Mouse (Mus musculus) lung, embryonic 14.5 days (tissue): Measurements from ENCODE around the gene Ptprcap. TPM values are rescaled to one million over a fixed set of nuclear protein-coding genes. Genes with fewer than 3 reads are reported as not detected.

Experiments used
- ATAC-seq: fragments of 200-750 bp; cut with Nextera tagmentation; 2 replicates; pipeline ENCODE4 v1.8.0; 2017; ENCODE audit warnings: mild to moderate bottlenecking, moderate TSS enrichment, moderate library complexity; ENCODE audit not compliant: insufficient read depth
- DNase-seq: peaks from one replicate; pipeline ENCODE4 v3.0.0-alpha.2; 2015
- H3K27ac ChIP-seq: fragments of 300-500 bp; sonication (generic); 2 replicates; pipeline ENCODE4 v1.5.1; 2014; ENCODE audit warnings: low read depth, mild to moderate bottlenecking, moderate library complexity
- H3K27me3 ChIP-seq: fragments of 300-500 bp; sonication (generic); 2 replicates; pipeline ENCODE4 v1.6.1; 2014; ENCODE audit warnings: low read length, control low read depth; ENCODE audit not compliant: insufficient read depth
- H3K36me3 ChIP-seq: fragments of 300-500 bp; sonication (generic); 2 replicates; pipeline ENCODE4 v1.6.1; 2014; ENCODE audit warnings: control low read depth; ENCODE audit not compliant: insufficient read depth
- H3K4me1 ChIP-seq: fragments of 300-500 bp; sonication (generic); 2 replicates; pipeline ENCODE4 v1.6.1; 2014; ENCODE audit warnings: antibody characterized with exemption, control low read depth; ENCODE audit not compliant: insufficient read depth
- H3K4me2 ChIP-seq: fragments of 300-500 bp; sonication (generic); 2 replicates; pipeline ENCODE4 v1.6.1; 2014; ENCODE audit warnings: mild to moderate bottlenecking
- H3K4me3 ChIP-seq: fragments of 300-500 bp; sonication (generic); 2 replicates; pipeline ENCODE4 v1.5.1; 2014; ENCODE audit warnings: low read depth, low read length
- H3K9ac ChIP-seq: fragments of 300-500 bp; sonication (generic); 2 replicates; pipeline ENCODE4 v1.6.1; 2014
- H3K9me3 ChIP-seq: fragments of 300-500 bp; sonication (generic); 2 replicates; pipeline ENCODE4 v1.6.1; 2016; ENCODE audit warnings: low read depth, low read length, control low read depth
- CTCF ChIP-seq: IDR thresholded peaks from 2 replicates; pipeline ENCODE4 v1.5.1; 2016; ENCODE audit warnings: antibody characterized with exemption, low read depth
- WGBS: fragments of 180-500 bp; shearing (Covaris S2); extraction: QIAGEN DNeasy Blood & Tissue Kit; methylation state at CpG from one replicate; pipeline ENCODE4 v1.1.7; 2014; 5-methylcytosine and 5-hydroxymethylcytosine counted together
- polyA plus RNA-seq: library from polyadenylated mRNA; unstranded; fragments of >200 nt; fragmentation: Nextera tagmentation; extraction: Ambion mirVana; gene quantifications from 2 replicates; pipeline ENCODE4 v1.2.1, GENCODE M21; 2014

The Ptprcap gene
- polyA plus RNA-seq, 1 experiment from 2014 or later = 1.1 TPM

- Histone ChIP-seq H3K9ac (no peak overlapping the region), H3K9me3 (no peaks in the 10 kb centered on the region), H3K36me3 (peaks cover 63% of the 10 kb centered on the region), H3K4me2 (peak overlapping the region; percentile 11; the same call in 1 of the 2 replicates), H3K4me3 (no peak overlapping the region), H3K27ac (no peak overlapping the region), H3K27me3 (no peaks in the 10 kb centered on the region), H3K4me1 (no peaks in the 10 kb centered on the region)
- DNase-seq = no peak
- no peak for TF ChIP-seq CTCF
- 22% methylated on average over 5 of the region's 5 CpGs for WGBS
- ATAC-seq = peak; percentile 23
Measured at GRCm38 (mm10) chr19:4113806-4114230, 39.6 kb upstream of the Ptprcap start.

DNA sequence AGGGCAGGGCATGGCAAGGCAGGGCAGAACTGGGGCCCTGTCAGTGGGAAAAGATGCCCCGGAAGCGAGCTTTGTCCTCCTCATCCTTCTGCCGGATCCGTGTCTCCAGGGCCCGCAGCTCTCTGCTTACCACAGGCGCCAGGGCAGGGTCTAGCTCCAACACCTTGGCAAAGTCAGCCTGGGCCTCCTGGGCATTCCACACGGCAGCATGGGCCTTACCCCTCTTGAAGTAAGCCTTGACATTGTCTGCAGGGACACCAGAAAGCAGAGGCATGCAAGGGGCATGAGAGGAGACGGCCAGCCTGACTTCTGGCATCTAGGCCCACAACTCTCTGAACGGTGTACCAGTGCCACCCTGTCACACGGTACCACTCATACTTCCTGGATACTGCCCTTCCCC, 38.9 kb upstream of the Ptprcap start:
- ATAC-seq = no peak

DNA sequence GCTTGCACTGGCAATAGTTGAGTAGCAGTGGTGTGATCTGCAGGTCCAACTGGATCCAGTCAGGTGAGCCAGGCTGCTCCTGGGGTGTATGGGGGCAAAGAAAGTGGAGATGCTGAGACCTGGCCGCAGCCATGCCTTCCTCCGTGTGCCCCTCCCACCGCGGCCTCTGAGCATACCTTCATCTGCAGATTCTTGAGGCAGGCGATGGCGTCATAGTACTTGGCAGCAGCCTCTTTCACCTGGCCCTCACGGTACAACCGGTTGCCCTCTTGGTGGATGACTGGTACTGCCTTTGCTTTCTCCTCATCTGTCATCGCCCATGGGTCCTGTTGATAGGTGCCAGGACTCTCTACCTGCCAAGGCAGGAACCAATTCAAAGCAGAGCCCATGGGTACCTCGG, 38.3 kb upstream of the Ptprcap start:
- TF ChIP-seq CTCF = no peak
- Histone ChIP-seq H3K27me3 (no peaks in the 10 kb centered on the region), H3K9ac (no peak overlapping the region), H3K36me3 (peaks cover 66% of the 10 kb centered on the region), H3K4me1 (no peaks in the 10 kb centered on the region), H3K27ac (no peak overlapping the region), H3K9me3 (no peaks in the 10 kb centered on the region), H3K4me3 (no peak overlapping the region), H3K4me2 (no peak overlapping the region)
- ATAC-seq = no peak
- WGBS = 93% methylated on average over 10 of the region's 10 CpGs
- no peak for DNase-seq

More for the DNA sequence above, 38.9 kb upstream of the Ptprcap start:
- H3K4me1 ChIP-seq = no peaks in the 10 kb centered on the region
- no peaks in the 10 kb centered on the region for H3K9me3 ChIP-seq
- H3K27ac ChIP-seq = no peak overlapping the region
- no peak for DNase-seq
- H3K9ac ChIP-seq = no peak overlapping the region
- no peak overlapping the region for H3K4me3 ChIP-seq
- no peak overlapping the region for H3K4me2 ChIP-seq
- WGBS = 77% methylated on average over 10 of the region's 10 CpGs
- TF ChIP-seq CTCF = no peak
- H3K27me3 ChIP-seq = no peaks in the 10 kb centered on the region
- H3K36me3 ChIP-seq = peaks cover 66% of the 10 kb centered on the region

DNA sequence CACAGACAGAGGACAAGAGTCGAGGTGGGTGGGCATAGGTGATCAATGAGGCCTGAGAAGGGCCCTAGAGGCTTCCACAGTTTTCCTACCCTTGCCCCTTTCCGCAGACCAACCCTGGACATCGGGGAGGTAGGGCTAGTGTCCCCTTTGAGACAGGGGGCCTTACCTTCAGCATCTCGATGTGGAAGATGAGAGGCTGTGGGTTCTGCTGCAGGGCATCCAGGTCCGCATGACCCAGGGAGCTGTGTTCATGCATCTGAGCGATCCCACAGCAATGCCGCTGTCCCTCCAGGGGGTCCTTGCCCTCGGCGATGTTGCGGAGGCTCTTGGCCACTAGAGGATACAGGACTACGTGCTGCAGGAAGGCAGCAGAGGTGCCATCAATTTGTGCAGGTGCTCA, 37.6 kb upstream of the Ptprcap start:
- no peak overlapping the region for H3K27ac ChIP-seq
- no peak overlapping the region for H3K4me3 ChIP-seq
- ATAC-seq (no peak), DNase-seq (no peak)
- H3K27me3 ChIP-seq = no peaks in the 10 kb centered on the region
- 82% methylated on average over 11 of the region's 11 CpGs for WGBS
- H3K36me3 ChIP-seq = peaks cover 66% of the 10 kb centered on the region
- no peaks in the 10 kb centered on the region for H3K9me3 ChIP-seq
- no peak overlapping the region for H3K4me2 ChIP-seq
- peaks cover 3% of the 10 kb centered on the region; the same call in 1 of the 2 replicates for H3K4me1 ChIP-seq
- H3K9ac ChIP-seq = no peak overlapping the region
- no peak for TF ChIP-seq CTCF

DNA sequence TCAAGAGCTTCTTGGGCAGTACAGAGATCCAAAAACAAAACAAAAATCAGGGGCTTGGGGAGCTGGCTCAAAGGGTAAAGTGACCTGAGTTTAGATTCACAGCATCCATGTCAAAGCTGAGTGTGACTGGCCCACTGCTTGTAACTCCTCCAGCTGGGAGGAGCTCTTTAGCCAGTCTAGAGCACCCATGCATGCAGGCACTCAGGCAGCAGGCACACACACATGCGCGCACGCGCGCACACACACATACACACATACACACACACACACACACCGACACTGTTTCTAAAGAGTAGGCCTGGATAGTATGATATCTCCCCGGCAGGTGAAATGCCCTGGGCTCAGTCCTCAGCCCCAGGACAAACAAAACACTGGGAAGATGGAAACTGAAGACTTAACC, 36.4 kb upstream of the Ptprcap start:
- DNase-seq = no peak
- no peak overlapping the region for H3K4me2 ChIP-seq

DNA sequence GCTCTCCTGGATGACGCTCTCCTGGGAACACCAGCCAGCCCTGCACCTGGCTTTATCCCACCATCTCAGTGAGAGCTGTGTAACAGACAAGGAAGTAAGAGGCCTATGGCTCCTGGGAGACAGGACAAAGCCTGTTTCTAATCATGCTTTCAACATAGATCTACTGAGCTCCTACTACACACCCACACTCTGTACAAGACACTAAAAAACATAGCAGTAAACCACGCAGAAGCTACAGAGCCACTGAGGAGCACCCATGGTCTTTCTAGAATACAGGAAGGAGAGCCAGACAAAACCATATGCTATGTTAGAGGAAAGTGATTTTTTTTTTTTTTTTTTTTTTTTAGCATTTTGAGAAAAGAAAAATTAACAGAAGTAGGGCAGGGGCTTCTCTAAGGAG, 35.1 kb upstream of the Ptprcap start:
- no peak for DNase-seq

More for the DNA sequence above, 36.4 kb upstream of the Ptprcap start:
- H3K4me1 ChIP-seq = peaks cover 3% of the 10 kb centered on the region; the same call in 1 of the 2 replicates
- WGBS = 92% methylated on average over 7 of the region's 7 CpGs
- H3K9me3 ChIP-seq = no peaks in the 10 kb centered on the region
- no peak overlapping the region for H3K27ac ChIP-seq
- peaks cover 62% of the 10 kb centered on the region for H3K36me3 ChIP-seq
- TF ChIP-seq CTCF = no peak
- no peak for ATAC-seq
- H3K9ac ChIP-seq = no peak overlapping the region
- H3K4me3 ChIP-seq = no peak overlapping the region
- H3K27me3 ChIP-seq = no peaks in the 10 kb centered on the region

GRCm38 (mm10) chr19:4119716-4120487, 33.5 kb upstream of the Ptprcap start:
- ATAC-seq (no peak), DNase-seq (no peak)
- 71% methylated on average over 6 of the region's 6 CpGs for WGBS
- Histone ChIP-seq H3K9ac (0 out of 2 replicates have a peak overlapping the region, but pooled peaks have one; percentile 0), H3K4me2 (no peak overlapping the region; the same call in 1 of the 2 replicates), H3K4me1 (peaks cover 3% of the 10 kb centered on the region; the same call in 1 of the 2 replicates), H3K4me3 (no peak overlapping the region; the same call in 1 of the 2 replicates), H3K27me3 (no peaks in the 10 kb centered on the region), H3K9me3 (no peaks in the 10 kb centered on the region), H3K36me3 (peaks cover 35% of the 10 kb centered on the region), H3K27ac (no peak overlapping the region)
- TF ChIP-seq CTCF = no peak

More for the DNA sequence above, 35.1 kb upstream of the Ptprcap start:
- H3K4me1 ChIP-seq = peaks cover 3% of the 10 kb centered on the region; the same call in 1 of the 2 replicates
- ATAC-seq = no peak
- TF ChIP-seq CTCF = no peak
- H3K9me3 ChIP-seq = no peaks in the 10 kb centered on the region
- no peak overlapping the region for H3K9ac ChIP-seq
- no peak overlapping the region for H3K27ac ChIP-seq
- no peaks in the 10 kb centered on the region for H3K27me3 ChIP-seq
- WGBS = 99% methylated on average over 2 of the region's 2 CpGs
- H3K36me3 ChIP-seq = peaks cover 51% of the 10 kb centered on the region
- no peak overlapping the region for H3K4me3 ChIP-seq
- no peak overlapping the region for H3K4me2 ChIP-seq
